Mouse (Mus musculus): ENCODE measurements around the gene Smc4.

- TF ChIP-seq CTCF (IDR thresholded peaks at IDR 0.05): no peak
- TF ChIP-seq EP300 (IDR thresholded peaks at IDR 0.05): no peak
These were observed 23.6 kb upstream of the Smc4 start for GRCm38 (mm10) chr3:68980898-68981297.

Data from lung, postnatal 0 days (tissue).